In the genomic region with DNA sequence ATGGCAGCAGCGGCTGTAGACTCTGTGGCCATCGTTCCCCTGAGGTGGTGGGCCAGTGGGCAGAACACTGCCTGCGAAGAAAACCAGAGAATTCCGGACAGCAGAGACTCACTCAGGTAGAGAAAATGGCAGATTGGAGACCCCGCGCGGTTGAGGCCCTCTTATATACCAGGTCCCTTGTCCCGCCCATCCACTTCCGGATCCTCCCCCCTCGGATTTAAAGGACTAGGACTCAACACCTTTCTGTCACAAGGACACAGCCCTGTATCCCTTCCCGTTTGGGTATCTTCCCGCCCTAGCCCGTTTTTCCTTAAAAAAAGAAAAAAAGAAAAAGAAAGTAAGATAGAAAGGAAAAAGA, we compare ENCODE assay signal across 8 mouse cellular contexts. TPM values are rescaled to one million over a fixed set of nuclear protein-coding genes. Genes with fewer than 3 reads are reported as not detected.
DNase-seq lines count a peak whose midpoint lies in the region; ATAC-seq and TF ChIP-seq lines count a peak whose summit lies in the region.

No protein-coding gene starts in this region.

- peaks cover 23% of the 10 kb centered on the region for H3K36me3 ChIP-seq in ES-Bruce4 (ENCODE audit: control insufficient read depth, insufficient read depth, low read length, poor library complexity, severe bottlenecking)
- H3K36me3 ChIP-seq in forebrain, embryonic 12.5 days (replicated peaks): peaks cover 11% of the 10 kb centered on the region
- no peaks in the 10 kb centered on the region for H3K36me3 ChIP-seq in heart, embryonic 16.5 days (ENCODE audit: control insufficient read depth, insufficient read depth)
- H3K36me3 ChIP-seq in liver, embryonic 13.5 days: peaks cover 17% of the 10 kb centered on the region
- H3K36me3 ChIP-seq in stomach, postnatal 0 days (ENCODE audit: control insufficient read depth, insufficient read depth, low read length): no peaks in the 10 kb centered on the region

- peak overlapping the region; percentile 78 for H3K27ac ChIP-seq in ES-Bruce4 (ENCODE audit: insufficient read depth, low read length)
- H3K27ac ChIP-seq in forebrain, embryonic 12.5 days: peak overlapping the region; percentile 95
- H3K27ac ChIP-seq in heart, embryonic 16.5 days (ENCODE audit: low read length): peak overlapping the region; percentile 90
- H3K27ac ChIP-seq in liver, embryonic 13.5 days: peak overlapping the region; percentile 94
- H3K27ac ChIP-seq in stomach, postnatal 0 days (replicated peaks): peak overlapping the region; percentile 93

- 0 out of 2 replicates have a peak, but pooled peaks have one; percentile 15 for TF ChIP-seq EP300 in ES-Bruce4 (IDR thresholded peaks at IDR 0.05; ENCODE audit: insufficient read depth, low read depth, low read length)
- no peak for TF ChIP-seq EP300 in stomach, postnatal 0 days (optimal IDR thresholded peaks at IDR 0.05)

- peak overlapping the region; percentile 93 for H3K9ac ChIP-seq in ES-Bruce4 (ENCODE audit: low read depth, poor library complexity, severe bottlenecking)
- peak overlapping the region; percentile 87 for H3K9ac ChIP-seq in forebrain, embryonic 12.5 days
- peak overlapping the region; percentile 83 for H3K9ac ChIP-seq in heart, embryonic 16.5 days (ENCODE audit: low read length)
- peak overlapping the region; percentile 90 for H3K9ac ChIP-seq in liver, embryonic 13.5 days
- peak overlapping the region; percentile 74 for H3K9ac ChIP-seq in stomach, postnatal 0 days (ENCODE audit: low read length)

- H3K4me3 ChIP-seq in ES-Bruce4 (ENCODE audit: low read depth, low read length): peak overlapping the region; percentile 98
- peak overlapping the region; percentile 98 for H3K4me3 ChIP-seq in forebrain, embryonic 12.5 days (replicated peaks)
- peak overlapping the region; percentile 74 for H3K4me3 ChIP-seq in heart, embryonic 16.5 days (ENCODE audit: low read length)
- peak overlapping the region; percentile 96 for H3K4me3 ChIP-seq in liver, embryonic 13.5 days (replicated peaks)
- H3K4me3 ChIP-seq in stomach, postnatal 0 days (ENCODE audit: low read depth, low read length): peak overlapping the region; percentile 82

- peak; percentile 90 for TF ChIP-seq POLR2A in ES-Bruce4 (IDR thresholded peaks at IDR 0.05; ENCODE audit: insufficient read depth, low read length)

- H3K4me1 ChIP-seq in ES-Bruce4 (ENCODE audit: control insufficient read depth, insufficient read depth, low read length): no peaks in the 10 kb centered on the region
- peaks cover 21% of the 10 kb centered on the region for H3K4me1 ChIP-seq in forebrain, embryonic 12.5 days
- H3K4me1 ChIP-seq in heart, embryonic 16.5 days (ENCODE audit: control insufficient read depth, insufficient read depth, low read length): peaks cover 14% of the 10 kb centered on the region
- H3K4me1 ChIP-seq in liver, embryonic 13.5 days (replicated peaks): peaks cover 25% of the 10 kb centered on the region
- no peaks in the 10 kb centered on the region for H3K4me1 ChIP-seq in stomach, postnatal 0 days (replicated peaks; ENCODE audit: control insufficient read depth, insufficient read depth)

- H3K4me2 ChIP-seq in forebrain, embryonic 12.5 days: peak overlapping the region; percentile 72
- peak overlapping the region; percentile 83 for H3K4me2 ChIP-seq in heart, embryonic 16.5 days (ENCODE audit: low read depth, low read length)
- H3K4me2 ChIP-seq in liver, embryonic 13.5 days: peak overlapping the region; percentile 88
- H3K4me2 ChIP-seq in stomach, postnatal 0 days (replicated peaks; ENCODE audit: low read depth): peak overlapping the region; percentile 50

- no peaks in the 10 kb centered on the region for H3K27me3 ChIP-seq in ES-Bruce4 (ENCODE audit: control insufficient read depth, insufficient read depth, low read length, poor library complexity, severe bottlenecking)
- H3K27me3 ChIP-seq in forebrain, embryonic 12.5 days: no peaks in the 10 kb centered on the region
- H3K27me3 ChIP-seq in heart, embryonic 16.5 days (ENCODE audit: control insufficient read depth, insufficient read depth, low read length): no peaks in the 10 kb centered on the region
- no peaks in the 10 kb centered on the region for H3K27me3 ChIP-seq in liver, embryonic 13.5 days
- H3K27me3 ChIP-seq in stomach, postnatal 0 days (ENCODE audit: control insufficient read depth, insufficient read depth, low read length): no peaks in the 10 kb centered on the region

- H3K9me3 ChIP-seq in ES-Bruce4 (replicated peaks; ENCODE audit: control insufficient read depth, insufficient read depth, low read length, poor library complexity, severe bottlenecking): no peaks in the 10 kb centered on the region
- H3K9me3 ChIP-seq in forebrain, embryonic 12.5 days: no peaks in the 10 kb centered on the region
- no peaks in the 10 kb centered on the region for H3K9me3 ChIP-seq in heart, embryonic 16.5 days (replicated peaks; ENCODE audit: control insufficient read depth, low read length)
- no peaks in the 10 kb centered on the region for H3K9me3 ChIP-seq in liver, embryonic 13.5 days (replicated peaks)
- H3K9me3 ChIP-seq in stomach, postnatal 0 days (ENCODE audit: control insufficient read depth, low read length): no peaks in the 10 kb centered on the region

- 0% methylated on average over 13 of the region's 13 CpGs for WGBS in forebrain, embryonic 12.5 days
- WGBS in heart, embryonic 16.5 days: 0% methylated on average over 13 of the region's 13 CpGs
- under 1% methylated on average over 13 of the region's 13 CpGs for WGBS in liver, embryonic 13.5 days (ENCODE audit: insufficient replicate concordance)
- WGBS in stomach, postnatal 0 days: under 1% methylated on average over 13 of the region's 13 CpGs

- ATAC-seq in forebrain, embryonic 12.5 days (ENCODE audit: low FRiP score): peak; percentile 95
- peak; percentile 94 for ATAC-seq in heart, embryonic 16.5 days (replicated peaks; ENCODE audit: extremely low read depth, insufficient read depth, low FRiP score)
- ATAC-seq in liver, embryonic 13.5 days (ENCODE audit: low read depth): peak; percentile 82
- ATAC-seq in stomach, postnatal 0 days (ENCODE audit: low FRiP score, low TSS enrichment): peak; percentile 93

- peak; percentile 92 for DNase-seq in c-Kit-positive CD71-positive TER-119-positive erythroid progenitor cells, embryonic 14.5 days (ENCODE audit: low spot score)
- peak; percentile 94 for DNase-seq in kidney, postnatal 25 days
- DNase-seq in liver, embryonic 13.5 days: peak; percentile 86
- DNase-seq in natural killer cell, adult 2 months (ENCODE audit: low spot score in 2 of 2): peak; percentile 94
- peak; percentile 92 for DNase-seq in stomach, postnatal 0 days (ENCODE audit: low spot score)

- no peak for TF ChIP-seq CTCF in ES-Bruce4 (IDR thresholded peaks at IDR 0.05; ENCODE audit: low read depth, low read length)
- TF ChIP-seq CTCF in stomach, postnatal 0 days (IDR thresholded peaks at IDR 0.05; ENCODE audit: low read depth): no peak

RNA-seq across cellular contexts. Expression of a gene that starts 0.4 kb away (rescaled TPM):
- polyA plus RNA-seq in ES-Bruce4 (2011; ENCODE audit: insufficient read depth, insufficient read length, low read depth, missing spikeins): 514 and 595 TPM in 2 replicates
- 296 TPM in 2 replicates for polyA plus RNA-seq in forebrain, embryonic 12.5 days (2016; fragmentation: Nextera tagmentation; extraction: Ambion mirVana)
- polyA plus RNA-seq in heart, embryonic 16.5 days (2015; fragmentation: Nextera tagmentation; extraction: Ambion mirVana): 73.8 and 77.5 TPM in 2 replicates
- polyA plus RNA-seq in liver, embryonic 13.5 days (2015; fragmentation: Nextera tagmentation; extraction: Ambion mirVana): 83.0 and 104 TPM in 2 replicates
- polyA plus RNA-seq in stomach, postnatal 0 days (2015; fragmentation: Nextera tagmentation; extraction: Ambion mirVana): 32.9 TPM in 2 replicates

RNA-seq across cellular contexts. Expression of a gene that starts 24.1 kb away (rescaled TPM):
- polyA plus RNA-seq in ES-Bruce4 (2011; ENCODE audit: insufficient read depth, insufficient read length, low read depth, missing spikeins): 280 and 291 TPM in 2 replicates
- polyA plus RNA-seq in forebrain, embryonic 12.5 days (2016; fragmentation: Nextera tagmentation; extraction: Ambion mirVana): 513 and 521 TPM in 2 replicates
- polyA plus RNA-seq in heart, embryonic 16.5 days (2015; fragmentation: Nextera tagmentation; extraction: Ambion mirVana): 580 and 585 TPM in 2 replicates
- polyA plus RNA-seq in liver, embryonic 13.5 days (2015; fragmentation: Nextera tagmentation; extraction: Ambion mirVana): 273 and 281 TPM in 2 replicates
- 755 and 765 TPM in 2 replicates for polyA plus RNA-seq in stomach, postnatal 0 days (2015; fragmentation: Nextera tagmentation; extraction: Ambion mirVana)

RNA-seq across cellular contexts. Expression of a gene that starts 30.9 kb away (rescaled TPM):
- 2.7 and 2.8 TPM in 2 replicates for polyA plus RNA-seq in ES-Bruce4 (2011; ENCODE audit: insufficient read depth, insufficient read length, low read depth, missing spikeins)
- polyA plus RNA-seq in forebrain, embryonic 12.5 days (2016; fragmentation: Nextera tagmentation; extraction: Ambion mirVana): 2.5 and 4.6 TPM in 2 replicates
- 5.2 and 6.1 TPM in 2 replicates for polyA plus RNA-seq in heart, embryonic 16.5 days (2015; fragmentation: Nextera tagmentation; extraction: Ambion mirVana)
- 1.7 and 1.8 TPM in 2 replicates for polyA plus RNA-seq in liver, embryonic 13.5 days (2015; fragmentation: Nextera tagmentation; extraction: Ambion mirVana)
- 4.7 and 5.3 TPM in 2 replicates for polyA plus RNA-seq in stomach, postnatal 0 days (2015; fragmentation: Nextera tagmentation; extraction: Ambion mirVana)

RNA-seq across cellular contexts. Expression of a gene that starts 58.0 kb away (rescaled TPM):
- 1,922 and 2,187 TPM in 2 replicates for polyA plus RNA-seq in ES-Bruce4 (2011; ENCODE audit: insufficient read depth, insufficient read length, low read depth, missing spikeins)
- 914 and 930 TPM in 2 replicates for polyA plus RNA-seq in forebrain, embryonic 12.5 days (2016; fragmentation: Nextera tagmentation; extraction: Ambion mirVana)
- 934 and 942 TPM in 2 replicates for polyA plus RNA-seq in heart, embryonic 16.5 days (2015; fragmentation: Nextera tagmentation; extraction: Ambion mirVana)
- 994 and 1,129 TPM in 2 replicates for polyA plus RNA-seq in liver, embryonic 13.5 days (2015; fragmentation: Nextera tagmentation; extraction: Ambion mirVana)
- polyA plus RNA-seq in stomach, postnatal 0 days (2015; fragmentation: Nextera tagmentation; extraction: Ambion mirVana): 1,868 and 2,021 TPM in 2 replicates

Comparison
In these comparisons a context has a peak if more than half of its experiments do, and no peak if none do; other contexts are left out.
1. Peak in every context shown above with its lines: DNase-seq, ATAC-seq, H3K4me3 ChIP-seq and H3K27ac ChIP-seq.